Mouse (Mus musculus) liver, embryonic 14.5 days (tissue): ENCODE measurements around the gene Kcnk5. TPM values are rescaled to one million over a fixed set of nuclear protein-coding genes. Genes with fewer than 3 reads are reported as not detected.

Experiments
- ATAC-seq: fragments of 200-750 bp; cut with Nextera tagmentation; 2 replicates; pipeline ENCODE4 v1.8.0; 2017; ENCODE audit warnings: moderate number of reproducible peaks, mild to moderate bottlenecking, moderate library complexity; ENCODE audit not compliant: insufficient read depth
- DNase-seq, 3 experiments: peaks; one replicate each; pipeline ENCODE4 v3.0.0-alpha.2; 2012 to 2013; ENCODE audit warnings: low read depth in 3 of 3, low spot score in 3 of 3
- H3K27ac ChIP-seq: fragments of 300-500 bp; sonication (generic); 2 replicates; pipeline ENCODE4 v1.5.1; 2014; ENCODE audit warnings: moderate library complexity, mild to moderate bottlenecking, control low read depth, inconsistent platforms
- H3K27me3 ChIP-seq: fragments of 300-500 bp; sonication (generic); 2 replicates; pipeline ENCODE4 v1.6.1; 2014; ENCODE audit warnings: mild to moderate bottlenecking, low read length, moderate library complexity; ENCODE audit not compliant: control insufficient read depth, insufficient read depth
- H3K36me3 ChIP-seq: fragments of 300-500 bp; sonication (generic); replicated peaks from 2 replicates; pipeline ENCODE4 v1.6.1; 2014; ENCODE audit warnings: low read depth; ENCODE audit not compliant: control insufficient read depth, insufficient read depth
- H3K4me1 ChIP-seq, 2 experiments: fragments of 200-500 bp in 1 of 2; fragments of 300-500 bp in 1 of 2; sonication (generic) in 1 of 2; replicated peaks; 2 replicates each; pipeline ENCODE4 v1.6.1; 2012 to 2014; ENCODE audit warnings: antibody characterized with exemption in 1 of 2, inconsistent platforms in 1 of 2, low read length in 1 of 2; ENCODE audit not compliant: control insufficient read depth in 2 of 2, insufficient read depth in 2 of 2
- H3K4me2 ChIP-seq: fragments of 300-500 bp; sonication (generic); 2 replicates; pipeline ENCODE4 v1.6.1; 2014; ENCODE audit warnings: low read depth, mild to moderate bottlenecking, control low read depth, moderate library complexity
- H3K4me3 ChIP-seq, 2 experiments: fragments of 200-500 bp in 1 of 2; fragments of 300-500 bp in 1 of 2; sonication (generic) in 1 of 2; 2 replicates each; pipeline ENCODE4 v1.5.1; 2012 to 2014; ENCODE audit warnings: low read depth in 2 of 2, low read length in 2 of 2, mild to moderate bottlenecking in 2 of 2, control low read depth in 1 of 2, inconsistent platforms in 1 of 2, moderate library complexity in 1 of 2; ENCODE audit not compliant: insufficient read depth in 1 of 2
- H3K9ac ChIP-seq: fragments of 300-500 bp; sonication (generic); replicated peaks from 2 replicates; pipeline ENCODE4 v1.6.1; 2014; ENCODE audit warnings: mild to moderate bottlenecking, control low read depth, moderate library complexity
- H3K9me3 ChIP-seq: fragments of 300-500 bp; sonication (generic); 2 replicates; pipeline ENCODE4 v1.6.1; 2016; ENCODE audit warnings: low read length, mixed read lengths; ENCODE audit not compliant: control insufficient read depth
- CTCF ChIP-seq: IDR thresholded peaks from 2 replicates; pipeline ENCODE4 v1.5.1; 2016; ENCODE audit warnings: antibody characterized with exemption, low read depth, control low read depth
- EP300 ChIP-seq: IDR thresholded peaks from 2 replicates; pipeline ENCODE4 v1.6.1; 2016; ENCODE audit warnings: antibody characterized with exemption, low read depth
- WGBS: fragments of 180-500 bp; shearing (Covaris S2); extraction: QIAGEN DNeasy Blood & Tissue Kit; methylation state at CpG from one replicate; pipeline ENCODE4 v1.1.7; 2014; ENCODE audit not compliant: insufficient replicate concordance; 5-methylcytosine and 5-hydroxymethylcytosine counted together
- polyA plus RNA-seq, 2 experiments: library from polyadenylated mRNA; depleted of rRNA in 1 of 2; stranded (reverse) in 1 of 2; unstranded in 1 of 2; fragments of >200 nt; fragmentation: Nextera tagmentation in 1 of 2; extraction: Ambion mirVana in 1 of 2; gene quantifications; 2 replicates each; pipeline versions ENCODE4 v1.2.1 to v1.2.3; 2012 to 2014

Gene Kcnk5
- polyA plus RNA-seq, 2 experiments = 3.1 to 3.6 TPM

DNA sequence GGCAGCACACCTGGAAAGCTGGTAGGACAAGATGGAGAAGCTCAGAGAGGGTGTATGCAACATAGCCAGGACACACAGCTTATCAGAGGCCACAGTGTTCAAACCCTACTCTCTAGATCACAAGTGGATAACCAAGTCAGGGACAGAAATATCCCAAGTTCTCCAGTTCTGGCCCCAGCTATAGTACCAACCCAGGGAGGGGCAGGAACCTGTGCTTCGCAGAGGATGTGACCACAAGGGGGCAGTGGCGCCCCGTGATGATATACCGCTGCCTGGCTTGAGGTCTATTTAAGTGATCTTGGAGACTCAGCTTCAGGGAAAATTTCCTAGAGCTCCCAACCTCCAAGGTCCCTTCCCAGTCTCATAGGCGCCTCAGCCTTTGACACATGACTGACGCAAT, 67.6 kb downstream of the Kcnk5 start:
- no peaks in the 10 kb centered on the region for H3K9me3 ChIP-seq
- DNase-seq (peak; percentile 31 to 44 (median 36)), ATAC-seq (0 out of 2 replicates have a peak, but pooled peaks have one; percentile 43)
- no peak overlapping the region for H3K27ac ChIP-seq
- no peaks in the 10 kb centered on the region for H3K27me3 ChIP-seq
- no peak overlapping the region for H3K9ac ChIP-seq
- no peak overlapping the region for H3K4me2 ChIP-seq
- H3K4me1 ChIP-seq = peaks cover 0 to 10% of the 10 kb centered on the region in 2 experiments; a peak in 2 of 4 replicates
- 3% methylated on average over 6 of the region's 6 CpGs for WGBS
- no peak overlapping the region for H3K4me3 ChIP-seq
- TF ChIP-seq EP300 (no peak), CTCF (peak; percentile 92)
- no peaks in the 10 kb centered on the region for H3K36me3 ChIP-seq

GRCm38 (mm10) chr14:20113189-20113961, 68.2 kb downstream of the Kcnk5 start:
- Histone ChIP-seq H3K9ac (no peak overlapping the region), H3K4me3 (no peak overlapping the region), H3K4me1 (peaks cover 0 to 10% of the 10 kb centered on the region in 2 experiments; a peak in 2 of 4 replicates), H3K27me3 (no peaks in the 10 kb centered on the region), H3K36me3 (no peaks in the 10 kb centered on the region), H3K9me3 (no peaks in the 10 kb centered on the region), H3K4me2 (no peak overlapping the region), H3K27ac (no peak overlapping the region)
- DNase-seq (peak in 1 of 3 experiments; percentile 4), ATAC-seq (peak; percentile 62; the same call in 1 of the 2 replicates)
- 25% methylated on average over 7 of the region's 7 CpGs for WGBS
- TF ChIP-seq CTCF (no peak), EP300 (no peak)

- peaks cover 0 to 8% of the 10 kb centered on the region in 2 experiments; a peak in 2 of 4 replicates for H3K4me1 ChIP-seq
- no peak overlapping the region for H3K4me2 ChIP-seq
- no peak overlapping the region for H3K27ac ChIP-seq
- no peaks in the 10 kb centered on the region for H3K9me3 ChIP-seq
- no peak for DNase-seq
- no peak for ATAC-seq
- H3K9ac ChIP-seq = no peak overlapping the region
- WGBS = 41% methylated on average over 3 of the region's 3 CpGs
- TF ChIP-seq CTCF = peak; percentile 36; the same call in 1 of the 2 replicates
- no peak for TF ChIP-seq EP300
- no peak overlapping the region for H3K4me3 ChIP-seq
- H3K27me3 ChIP-seq = no peaks in the 10 kb centered on the region
- no peaks in the 10 kb centered on the region for H3K36me3 ChIP-seq
Observed at GRCm38 (mm10) chr14:20112218-20112617, 69.4 kb downstream of the Kcnk5 start.

GRCm38 (mm10) chr14:20110945-20111344, 70.7 kb downstream of the Kcnk5 start:
- no peaks in the 10 kb centered on the region for H3K36me3 ChIP-seq
- 38% methylated on average over 1 of the region's 1 CpGs for WGBS
- no peaks in the 10 kb centered on the region for H3K27me3 ChIP-seq
- H3K9ac ChIP-seq = no peak overlapping the region
- peaks cover 0 to 5% of the 10 kb centered on the region in 2 experiments; a peak in 2 of 4 replicates for H3K4me1 ChIP-seq
- TF ChIP-seq CTCF = no peak
- no peak for TF ChIP-seq EP300
- no peak overlapping the region for H3K4me2 ChIP-seq
- no peak for ATAC-seq
- H3K27ac ChIP-seq = no peak overlapping the region
- DNase-seq = no peak
- no peaks in the 10 kb centered on the region for H3K9me3 ChIP-seq
- H3K4me3 ChIP-seq = no peak overlapping the region

GRCm38 (mm10) chr14:20106271-20106670, 75.3 kb downstream of the Kcnk5 start:
- Histone ChIP-seq H3K36me3 (no peaks in the 10 kb centered on the region), H3K9me3 (no peaks in the 10 kb centered on the region), H3K27ac (no peak overlapping the region), H3K4me1 (no peaks in the 10 kb centered on the region), H3K9ac (no peak overlapping the region), H3K27me3 (no peaks in the 10 kb centered on the region), H3K4me2 (no peak overlapping the region), H3K4me3 (no peak overlapping the region)
- DNase-seq (no peak), ATAC-seq (no peak)
- WGBS = 25% methylated on average over 6 of the region's 6 CpGs
- no peak for TF ChIP-seq EP300
